Mouse (Mus musculus) frontal cortex, postnatal 14 days (tissue): ENCODE measurements around the gene Osbpl9.
A peak's percentile ranks its signal among the peaks of the same experiment; 100 is the strongest.

Experiments used
- DNase-seq, 2 experiments: peaks; one replicate each; pipeline ENCODE4 v3.0.0; 2022; ENCODE audit warnings: low spot score in 2 of 2

Osbpl9 gene

DNA sequence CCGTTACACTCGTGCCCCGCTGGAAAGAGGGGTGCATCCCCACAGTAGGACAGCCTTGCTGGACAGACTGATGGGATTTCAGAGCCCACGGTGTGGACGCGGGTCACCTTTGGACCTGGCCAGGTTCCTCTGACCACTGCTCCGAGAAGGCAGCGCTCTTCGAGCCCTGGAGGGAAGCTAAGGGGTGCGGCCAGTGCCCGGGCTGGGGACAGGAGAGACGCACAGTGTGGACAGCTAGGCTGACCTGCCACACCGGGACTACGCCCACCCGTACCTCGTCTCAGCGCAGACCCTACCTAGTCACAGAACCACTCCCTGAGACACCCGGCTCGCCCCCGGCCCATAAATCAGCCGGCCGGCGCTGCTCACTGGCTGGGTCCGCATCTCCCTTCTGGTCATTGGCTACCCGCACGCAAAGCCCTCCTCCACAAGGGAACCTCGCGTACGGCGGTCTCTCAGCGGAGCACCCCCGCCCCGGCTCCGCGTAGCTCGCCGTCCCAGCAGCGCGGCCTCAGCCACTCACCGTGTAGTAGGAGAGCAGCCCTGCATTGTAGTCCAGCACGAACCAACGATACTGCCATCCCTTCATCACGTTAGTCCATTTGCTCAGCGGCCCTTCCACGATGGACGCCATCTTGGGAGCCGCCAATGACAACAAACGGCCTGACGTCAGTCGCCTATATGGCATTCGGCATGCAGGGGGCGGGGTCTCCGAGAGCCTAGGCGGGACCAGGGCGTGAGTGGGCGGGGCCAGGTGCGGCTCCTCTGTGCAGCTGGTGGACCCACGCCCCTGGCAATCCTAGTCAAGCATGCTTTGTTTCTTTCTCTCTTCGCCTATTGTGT is at the start of gene Osbpl9:
Osbpl9 (minus strand) TSS at position 691 of the 843 bp plus-strand sequence.
- DNase-seq = peak; percentile 93 to 98

DNA sequence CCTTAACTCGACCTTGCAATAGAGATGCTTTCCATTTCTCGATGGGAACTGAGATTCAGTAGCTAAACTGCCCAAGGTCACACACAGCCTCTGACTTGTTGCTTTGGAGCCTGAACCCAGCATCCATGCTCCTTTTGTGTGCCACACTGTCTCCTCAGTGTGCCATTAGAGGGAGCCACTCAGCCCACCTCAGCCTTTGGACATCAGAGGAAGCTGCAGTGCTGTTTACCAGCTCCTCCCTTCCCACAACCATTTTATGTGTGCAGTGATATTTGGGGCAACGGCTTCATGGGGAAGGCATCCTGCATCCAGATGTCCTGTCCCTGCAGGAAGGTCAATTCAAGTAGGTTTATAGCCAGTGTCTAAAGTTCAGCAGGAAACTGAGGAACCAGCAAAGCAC is 49.5 kb upstream of the Osbpl9 start:
- no peak for DNase-seq

DNA sequence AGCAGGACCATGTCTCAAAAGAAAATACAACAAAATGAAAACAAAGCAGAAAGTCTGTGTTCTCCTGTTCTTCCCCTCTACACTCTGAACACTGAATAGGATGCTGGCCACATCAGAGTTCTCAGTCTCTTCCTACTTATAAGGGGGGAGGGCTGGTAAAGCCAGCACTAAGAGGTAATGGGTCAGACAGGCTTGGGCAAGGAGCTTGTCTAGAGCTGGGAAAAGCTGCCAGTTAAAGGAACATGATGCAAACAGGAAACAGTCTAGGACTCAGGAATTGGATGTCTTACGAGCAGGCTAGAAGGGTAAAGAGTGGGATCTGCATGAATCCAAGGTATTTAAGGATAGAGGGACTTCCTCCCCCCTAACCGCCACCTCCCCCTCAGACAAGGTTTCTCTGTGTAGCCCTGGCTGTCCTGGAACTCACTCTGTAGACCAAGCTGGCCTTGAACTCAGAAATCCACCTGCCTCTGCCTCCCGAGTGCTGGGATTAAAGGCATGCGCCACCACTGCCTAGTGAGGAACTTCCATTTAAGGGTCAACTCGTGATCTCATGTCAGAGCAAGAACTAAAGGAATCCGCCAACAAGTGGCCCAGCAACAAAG is 43.0 kb upstream of the Osbpl9 start:
- no peak for DNase-seq

DNA sequence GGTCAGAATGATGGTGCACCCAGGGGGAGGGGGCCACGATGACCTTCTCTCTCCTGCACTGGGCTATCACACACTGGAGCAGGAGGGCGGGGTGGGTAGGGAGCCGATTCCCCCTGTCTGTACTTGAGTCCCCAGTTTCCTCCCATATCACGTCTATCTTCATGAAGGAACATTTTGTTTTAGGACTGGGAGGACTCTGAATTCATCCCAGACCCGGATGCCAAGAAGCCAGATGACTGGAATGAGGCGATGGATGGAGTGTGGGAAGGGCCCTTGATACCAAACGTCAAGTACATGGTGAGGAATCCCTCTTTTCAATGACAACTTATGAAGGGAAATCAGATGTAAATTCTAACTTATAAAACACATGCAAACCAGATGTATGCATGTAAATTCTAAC is 42.4 kb upstream of the Osbpl9 start:
- DNase-seq = no peak

DNA sequence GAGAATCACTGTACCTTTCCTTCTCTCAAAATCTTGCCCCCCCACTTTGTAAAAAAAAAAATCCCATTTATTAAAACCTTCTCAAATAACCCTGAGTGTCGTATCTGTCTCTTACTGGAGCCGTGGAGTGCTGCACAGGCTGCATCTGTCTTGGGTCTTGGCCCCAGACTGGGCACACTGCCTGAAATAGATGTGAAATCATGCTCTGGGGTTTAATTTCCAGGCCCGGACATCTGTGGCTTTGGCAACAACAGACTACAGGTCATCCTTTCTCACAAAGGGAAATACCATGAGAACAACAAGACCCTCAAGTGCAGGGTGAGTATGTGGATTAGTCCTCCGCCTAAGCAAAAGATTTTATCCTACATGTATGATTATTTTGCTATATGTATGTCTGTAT is 39.9 kb upstream of the Osbpl9 start:
- no peak for DNase-seq

DNA sequence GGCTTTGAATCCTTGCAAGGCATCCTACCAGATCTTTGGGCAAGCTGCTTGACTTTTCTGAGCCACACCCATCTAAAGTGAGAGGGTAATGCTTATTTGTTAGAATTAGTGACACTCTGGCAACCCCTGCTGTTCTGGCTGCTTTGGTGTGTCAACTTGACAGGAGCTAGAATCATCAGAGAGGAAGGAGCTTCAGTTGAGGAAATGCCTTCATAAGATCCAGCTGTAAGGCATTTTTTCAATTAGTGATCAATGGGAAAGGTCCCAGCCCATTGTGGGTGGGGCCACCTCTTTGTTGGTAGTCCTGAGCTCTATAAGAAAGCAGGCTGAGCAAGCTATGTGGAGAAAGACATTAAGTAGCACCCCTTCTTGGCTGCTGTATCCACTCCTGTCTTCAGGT is 39.1 kb upstream of the Osbpl9 start:
- no peak for DNase-seq

DNA sequence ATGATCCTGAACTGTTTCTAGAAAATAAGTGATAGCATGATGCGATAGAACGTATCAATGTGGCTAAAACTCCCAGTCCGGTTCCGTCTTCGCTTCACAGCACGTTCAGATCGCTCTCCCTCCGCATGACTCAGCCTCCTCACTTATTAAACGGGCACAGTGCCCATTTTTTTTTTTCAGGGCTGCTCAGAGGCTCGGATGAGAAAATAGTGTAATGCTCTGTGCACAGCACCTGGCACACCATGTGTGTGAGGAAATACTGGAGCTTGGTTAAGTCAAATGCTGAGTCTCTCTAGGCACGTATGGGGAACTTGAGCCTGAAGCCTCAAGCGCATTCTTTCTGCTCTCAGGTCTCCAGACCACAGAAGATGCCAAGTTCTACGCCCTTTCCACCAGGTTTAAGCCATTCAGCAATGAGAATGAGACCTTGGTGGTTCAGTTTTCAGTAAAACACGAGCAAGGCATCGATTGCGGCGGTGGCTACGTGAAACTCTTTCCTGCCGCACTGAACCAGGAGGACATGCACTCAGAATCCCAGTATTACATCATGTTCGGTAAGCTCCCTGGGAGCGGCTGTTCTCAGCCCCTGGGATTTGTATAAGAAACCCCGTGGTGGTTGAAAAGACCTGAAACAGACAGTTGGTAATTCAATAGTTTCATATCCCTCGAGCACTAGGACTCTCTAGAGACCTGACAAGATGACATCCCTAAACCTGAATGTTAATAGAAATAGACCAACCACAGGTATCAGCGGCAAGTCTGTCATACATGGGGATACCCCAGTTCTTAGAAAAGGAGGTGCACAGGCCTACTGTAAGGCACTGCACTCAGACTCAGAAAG is 36.6 kb upstream of the Osbpl9 start:
- no peak for DNase-seq

DNA sequence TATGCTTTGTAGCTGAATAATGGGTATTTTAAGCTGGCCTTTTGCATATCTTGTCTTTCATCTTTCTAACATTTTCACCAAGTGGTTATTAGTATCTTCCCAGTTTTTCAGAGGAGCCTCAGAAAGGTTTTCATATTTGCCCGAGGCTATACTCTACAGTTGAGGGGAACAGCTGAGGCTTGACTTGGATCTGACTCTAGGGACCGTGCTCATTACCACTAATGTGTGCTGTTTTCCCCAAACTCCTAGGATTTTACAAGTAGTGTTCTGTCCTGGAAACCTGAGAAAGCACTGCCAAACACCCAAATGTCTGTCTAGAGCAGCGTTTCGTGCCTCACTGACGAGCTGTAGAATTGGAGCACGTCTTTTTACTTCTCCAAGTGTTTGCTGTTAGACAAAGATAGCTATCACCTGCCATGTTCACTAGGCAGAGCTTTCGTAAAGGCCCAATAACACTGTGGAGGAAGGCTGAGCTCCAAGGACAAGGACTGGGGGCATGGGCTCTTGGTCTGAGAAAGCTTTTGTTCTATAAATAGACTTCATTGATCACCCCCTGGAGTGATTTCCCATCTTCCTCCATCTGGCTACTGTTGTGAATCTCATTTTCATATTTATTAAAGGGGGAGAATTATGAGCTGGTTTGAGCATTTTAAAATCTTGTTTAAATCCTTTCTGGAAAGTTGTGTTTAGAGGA is 34.3 kb upstream of the Osbpl9 start:
- no peak for DNase-seq

DNA sequence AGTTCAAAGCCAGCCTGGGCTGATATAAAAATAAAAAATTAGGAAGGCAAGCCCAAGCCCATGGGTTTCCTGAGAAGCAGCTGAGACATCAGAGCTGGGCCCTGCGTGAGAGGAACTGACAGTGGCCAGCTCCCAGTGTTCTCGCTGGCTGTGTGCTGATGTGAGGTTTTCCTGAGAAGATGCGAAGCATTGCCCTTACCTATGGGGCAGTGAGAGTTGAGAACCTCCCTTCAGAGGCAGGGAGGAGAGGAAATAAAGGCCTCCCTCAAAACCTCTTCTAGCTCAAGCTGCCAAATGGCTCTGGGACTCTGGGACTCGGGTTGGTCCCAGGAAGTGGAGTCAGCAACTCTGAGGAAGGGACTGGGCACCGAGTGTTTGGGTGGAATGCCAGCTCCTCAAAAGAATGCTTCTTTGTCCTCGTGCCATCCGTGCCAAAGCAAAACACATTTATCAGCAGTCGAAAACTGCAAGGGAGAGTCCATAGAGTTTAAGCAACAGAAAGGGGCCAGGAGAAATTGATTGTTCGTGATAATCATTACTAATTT is 32.8 kb upstream of the Osbpl9 start:
- no peak for DNase-seq

DNA sequence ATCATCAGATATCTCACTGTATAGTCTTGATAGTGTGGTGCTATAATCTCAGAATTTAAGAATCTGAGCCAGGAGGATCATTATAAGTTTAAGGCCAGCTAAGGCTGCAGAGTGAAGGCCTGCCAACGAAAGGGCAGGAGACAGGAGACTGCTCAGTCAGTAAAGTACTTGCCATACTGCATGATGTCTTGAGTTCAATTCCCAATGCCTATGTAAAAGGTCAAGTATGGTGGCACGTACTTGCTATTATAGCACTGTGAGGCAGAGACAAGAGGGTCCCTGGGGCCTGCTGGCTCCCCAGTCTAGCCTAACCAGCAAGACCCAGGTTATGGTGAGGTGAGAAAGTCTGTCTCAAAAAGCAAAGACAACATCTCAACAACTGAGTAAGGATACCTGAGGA is 32.1 kb upstream of the Osbpl9 start, which contains the start of gene Calr4:
Calr4 (plus strand) TSS at position 301 of the 400 bp plus-strand sequence.
- DNase-seq = no peak

DNA sequence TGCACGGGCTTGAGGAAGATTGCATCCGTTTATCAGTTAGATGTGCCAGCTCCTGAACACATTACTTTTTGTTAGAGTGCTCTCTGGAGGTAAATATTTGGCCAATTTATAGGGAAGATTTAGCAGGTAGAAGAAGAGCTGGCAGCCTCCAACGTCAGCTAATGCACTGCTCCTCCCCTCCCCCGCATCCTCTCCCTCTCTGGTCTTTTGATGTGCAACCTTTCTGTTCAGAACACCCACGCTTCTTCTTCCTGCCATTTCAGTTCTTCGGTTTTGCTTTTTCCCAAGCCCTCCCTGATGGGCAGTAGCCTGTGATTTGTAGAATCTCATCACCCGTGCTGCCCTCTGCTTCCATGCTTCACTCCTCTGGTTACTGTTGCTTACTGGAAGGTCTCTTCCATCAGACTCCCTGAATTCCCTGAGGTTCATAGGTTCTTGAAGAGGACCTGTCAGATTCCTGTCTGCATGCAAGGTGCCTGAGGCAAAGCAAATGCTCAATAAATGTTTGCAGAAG is 27.8 kb upstream of the Osbpl9 start:
- no peak for DNase-seq

DNA sequence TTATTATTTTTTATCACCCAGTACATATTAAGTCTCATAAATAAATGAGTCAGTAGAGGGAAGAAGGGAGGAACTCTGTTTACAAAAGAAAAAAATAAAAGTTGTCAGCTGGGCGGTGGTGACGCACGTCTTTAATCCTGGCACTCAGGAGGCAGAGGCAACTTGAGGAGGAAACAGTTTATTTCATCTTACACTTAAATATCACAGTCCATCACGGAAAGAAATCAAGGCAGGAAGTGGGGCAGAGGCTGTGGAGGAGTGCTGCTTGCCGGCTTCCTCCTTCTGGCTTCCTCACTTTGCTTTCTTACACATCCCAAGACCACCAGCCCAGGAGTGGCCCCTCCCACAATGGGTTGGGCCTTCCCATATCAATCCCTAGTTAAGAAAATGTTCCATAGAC is 24.0 kb upstream of the Osbpl9 start:
- DNase-seq = no peak

DNA sequence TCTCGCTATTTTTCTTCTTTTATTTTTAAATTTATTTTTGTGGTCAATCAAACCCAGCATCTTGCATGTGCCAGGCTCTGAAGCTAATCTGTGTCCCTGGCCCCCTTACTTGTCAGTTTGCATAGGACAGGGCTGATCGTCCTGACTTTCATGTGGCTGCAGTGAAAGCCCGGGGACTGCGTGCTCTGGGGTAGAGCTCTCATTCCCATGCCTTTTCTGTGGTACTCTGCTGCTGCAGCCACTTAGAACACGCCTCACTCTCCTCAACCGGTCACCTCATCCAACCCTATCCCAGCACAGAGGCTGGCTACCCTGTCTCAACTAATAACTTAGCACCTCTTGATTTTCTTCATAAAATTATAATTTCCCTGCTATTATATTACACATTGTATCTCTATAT is 23.5 kb upstream of the Osbpl9 start:
- no peak for DNase-seq

DNA sequence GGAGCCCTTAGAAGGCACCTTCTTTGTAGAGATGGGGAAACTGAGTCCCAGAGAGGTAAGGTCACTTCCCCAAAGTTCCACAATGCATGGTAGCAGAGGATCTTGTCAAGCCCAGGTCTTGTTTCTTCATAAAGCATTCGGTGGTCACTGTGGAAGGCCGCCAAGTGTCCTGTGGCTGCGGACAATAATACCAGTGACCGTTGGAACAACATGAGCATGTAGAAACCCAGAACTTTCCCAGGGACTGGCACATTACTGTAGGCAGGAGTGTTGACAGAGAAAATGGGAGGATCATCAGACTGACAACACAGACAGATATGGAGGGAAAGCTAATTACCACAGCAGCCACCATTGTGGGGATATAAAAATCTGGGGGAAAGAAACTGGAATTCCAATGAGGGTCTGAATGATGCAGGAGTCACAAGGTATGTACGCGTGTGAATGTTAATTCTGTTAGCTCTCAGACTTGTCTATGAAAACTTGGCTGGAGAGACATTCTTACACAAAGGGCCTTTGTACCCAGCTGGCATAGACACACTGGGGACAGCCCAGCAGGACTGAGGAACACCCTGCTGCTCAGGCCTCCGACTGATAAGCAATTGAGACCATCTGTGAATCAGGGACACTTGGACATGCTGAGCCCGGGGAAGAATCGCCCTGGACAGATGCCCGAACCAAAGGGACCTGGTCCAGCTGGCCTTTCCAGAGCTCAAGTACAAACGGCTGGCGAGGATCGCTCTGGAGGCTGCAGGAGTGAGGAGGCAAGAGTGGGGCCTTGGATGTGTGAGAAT is 22.9 kb upstream of the Osbpl9 start:
- DNase-seq = peak; percentile 69 to 85

DNA sequence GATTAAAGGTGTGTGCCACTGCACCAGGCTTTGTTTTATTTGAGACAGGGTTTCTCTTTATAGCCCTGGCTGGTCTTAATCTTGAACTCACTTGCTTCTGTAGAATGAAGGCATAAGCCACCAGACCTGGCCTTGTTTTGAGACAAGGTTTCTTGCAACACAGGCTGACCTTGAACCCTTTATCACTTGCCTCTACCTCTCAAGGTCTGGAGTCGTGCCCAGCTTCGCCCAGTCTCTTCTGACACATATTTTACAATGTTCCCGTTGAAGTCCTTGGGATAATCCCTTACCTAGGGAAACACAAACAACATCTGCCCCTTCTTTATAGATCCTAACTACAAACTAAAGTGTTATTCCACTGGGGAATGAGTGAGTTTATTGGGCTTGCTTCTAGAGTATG is 19.9 kb upstream of the Osbpl9 start:
- no peak for DNase-seq

DNA sequence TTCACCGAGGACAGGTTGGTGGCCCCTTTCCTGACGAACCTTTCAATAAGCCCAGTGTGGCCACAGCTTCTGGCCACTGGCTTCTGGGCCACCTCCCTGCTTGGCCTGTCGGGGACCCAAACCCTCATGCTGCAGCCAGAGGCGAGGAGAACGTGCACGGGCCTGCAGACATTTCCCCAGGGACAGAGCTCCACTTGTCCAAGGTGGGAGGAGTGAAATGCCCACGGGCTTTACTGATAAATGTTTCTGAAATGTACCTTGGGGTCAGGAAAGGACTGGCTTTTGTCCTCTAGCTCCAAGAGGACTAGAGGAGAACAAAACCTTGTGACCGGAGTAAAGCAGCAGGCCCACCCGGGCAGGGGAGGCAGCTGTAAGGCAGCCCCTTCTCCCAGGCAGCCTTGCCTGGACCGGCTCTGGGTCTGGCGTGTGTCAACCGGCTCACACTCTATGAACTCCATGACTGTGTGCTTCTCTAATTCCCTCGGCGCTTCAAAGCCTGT is 18.4 kb upstream of the Osbpl9 start:
- DNase-seq = no peak

DNA sequence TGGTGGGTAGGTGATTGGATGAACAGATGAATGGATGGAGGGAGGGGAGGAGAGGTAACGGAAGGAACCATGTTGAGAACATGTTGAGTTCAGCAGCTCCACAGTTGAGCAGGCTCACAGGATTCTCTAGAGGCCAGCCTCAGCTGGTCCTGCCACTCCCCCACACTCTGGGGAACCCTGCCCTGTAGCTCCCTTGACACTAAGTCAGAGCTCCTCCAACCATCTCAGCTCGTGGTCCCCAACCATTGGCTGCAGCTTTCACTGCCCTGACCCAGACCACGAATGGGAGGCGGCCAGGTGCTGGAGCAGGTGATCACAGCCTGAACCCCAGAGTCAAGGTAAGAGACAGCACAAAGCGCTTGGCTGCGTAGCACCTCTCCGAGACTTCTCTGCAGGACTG is 15.9 kb upstream of the Osbpl9 start:
- no peak for DNase-seq

DNA sequence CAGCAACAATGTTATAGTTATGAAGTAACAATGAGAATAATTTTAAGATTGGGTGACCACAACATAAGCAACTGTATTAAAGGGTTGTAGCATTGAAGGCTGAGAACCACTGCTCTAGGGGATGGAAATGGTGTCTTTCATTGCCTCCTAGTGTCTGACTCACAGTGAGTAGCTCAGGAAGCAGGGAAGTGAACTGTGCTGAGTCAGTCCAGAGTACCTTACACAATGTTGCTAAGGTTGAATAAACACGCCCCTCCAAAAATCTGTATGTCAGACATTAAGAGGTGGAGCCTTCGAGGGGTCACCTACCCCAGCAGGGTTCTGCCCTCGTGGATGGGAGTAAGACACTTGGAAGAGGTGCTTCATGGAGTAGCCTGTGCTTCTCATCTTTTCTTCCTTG is 11.9 kb upstream of the Osbpl9 start:
- no peak for DNase-seq

DNA sequence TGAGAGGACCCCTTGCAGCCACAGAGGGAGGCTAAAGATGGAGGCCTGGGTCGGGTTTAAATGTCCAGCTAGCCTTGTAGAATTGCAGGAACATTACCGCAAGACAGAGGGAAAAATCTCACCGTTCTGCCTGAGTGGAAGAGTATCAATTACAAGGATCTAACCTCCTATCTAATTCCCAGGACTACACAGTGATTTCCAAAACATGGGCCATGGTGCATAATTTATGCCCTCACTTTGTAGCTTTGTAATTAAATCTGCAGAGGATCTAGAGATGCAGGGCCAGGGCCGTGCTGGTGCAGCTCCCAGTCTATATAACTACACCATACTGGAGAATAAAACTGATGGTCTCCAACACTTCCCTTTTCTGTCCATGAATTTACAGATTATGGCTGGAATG is 8.8 kb upstream of the Osbpl9 start:
- no peak for DNase-seq

DNA sequence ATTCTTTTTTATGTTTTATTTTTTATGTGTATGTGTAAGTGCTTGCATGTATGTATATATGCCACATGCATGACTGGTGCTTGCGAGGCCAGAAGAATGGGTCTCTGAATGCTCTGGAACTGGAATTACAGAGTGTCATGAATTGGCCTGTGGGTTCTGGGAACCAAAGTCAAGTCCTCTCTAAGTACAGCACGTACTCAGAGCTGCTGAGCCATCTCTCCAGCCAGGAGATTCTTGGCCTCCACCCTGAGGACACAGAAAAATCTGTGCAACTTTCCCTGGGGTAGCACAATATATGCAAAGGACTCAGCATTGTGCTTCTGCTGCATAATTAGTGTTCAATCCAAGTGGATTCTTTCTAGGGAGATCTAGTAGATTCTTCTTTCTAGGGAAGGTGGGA is 8.2 kb upstream of the Osbpl9 start:
- no peak for DNase-seq
